Mouse (Mus musculus) liver, adult 2 months (tissue): ENCODE measurements around the gene Dhrs4.

Experiments used
- CTCF ChIP-seq: fragments of 200-500 bp; IDR thresholded peaks from 2 replicates; pipeline ENCODE4 v1.5.1; 2011; ENCODE audit warnings: low read depth, low read length, control low read depth
- POLR2A ChIP-seq: fragments of 200-500 bp; IDR thresholded peaks from 2 replicates; pipeline ENCODE4 v1.6.1; 2011; ENCODE audit warnings: low read length, control low read depth; ENCODE audit not compliant: insufficient read depth; ENCODE audit errors: extremely low read depth

DNA sequence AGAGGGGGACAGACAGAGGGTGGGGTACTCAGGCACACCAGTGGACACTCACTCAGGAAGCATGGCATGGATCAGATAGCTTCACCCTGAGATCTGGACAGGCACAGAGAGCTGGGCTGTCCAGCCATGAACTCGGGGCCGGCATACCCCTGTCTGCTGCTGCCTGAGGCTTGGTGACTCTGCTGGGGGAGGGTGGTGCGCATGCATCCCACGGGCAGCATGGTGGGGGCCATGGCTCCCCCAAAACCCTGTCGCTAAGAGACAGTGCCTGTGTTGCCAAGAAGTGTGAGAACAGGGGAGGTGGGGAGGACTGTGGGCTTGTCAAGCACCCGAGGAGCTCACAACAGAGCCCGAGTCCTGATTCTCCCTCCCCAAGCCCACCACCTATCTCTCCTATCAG, 32.5 kb downstream of the Dhrs4 start:
- TF ChIP-seq POLR2A (no peak), CTCF (no peak)
